Mouse (Mus musculus): ENCODE results near the gene Tnfrsf11a. TPM values are rescaled to one million over a fixed set of nuclear protein-coding genes. Genes with fewer than 3 reads are reported as not detected.

The Tnfrsf11a gene
- total and polyA plus RNA-seq, 2 experiments from 2014 or later: 1.3 to 2.6 TPM

GRCm38 (mm10) chr1:105790103-105790502, 9.6 kb downstream of the Tnfrsf11a start:
- 97% methylated on average over 3 of the region's 3 CpGs for WGBS
- H3K27ac ChIP-seq (ENCODE audit: low read depth, low read length): no peak overlapping the region
- ATAC-seq (ENCODE audit: low FRiP score) (no peak), DNase-seq (ENCODE audit: low spot score) (no peak)
- H3K4me3 ChIP-seq (ENCODE audit: low read depth, low read length): no peak overlapping the region
- no peak overlapping the region for H3K9ac ChIP-seq (replicated peaks; ENCODE audit: low read length, poor library complexity, severe bottlenecking)
- no peaks in the 10 kb centered on the region for H3K36me3 ChIP-seq (ENCODE audit: insufficient read depth, low read length)
- no peaks in the 10 kb centered on the region for H3K27me3 ChIP-seq (ENCODE audit: insufficient read depth, low read length)
- no peaks in the 10 kb centered on the region for H3K4me1 ChIP-seq (ENCODE audit: insufficient read depth, low read length)
- H3K4me2 ChIP-seq (ENCODE audit: low read depth, low read length, poor library complexity, severe bottlenecking): no peak overlapping the region
- no peaks in the 10 kb centered on the region for H3K9me3 ChIP-seq (ENCODE audit: low read length)
- TF ChIP-seq CTCF (IDR thresholded peaks at IDR 0.05): no peak

GRCm38 (mm10) chr1:105794670-105795069, 14.2 kb downstream of the Tnfrsf11a start:
- no peaks in the 10 kb centered on the region for H3K9me3 ChIP-seq (ENCODE audit: low read length)
- H3K4me3 ChIP-seq (ENCODE audit: low read depth, low read length): no peak overlapping the region
- H3K27ac ChIP-seq (ENCODE audit: low read depth, low read length): no peak overlapping the region
- no peak for ATAC-seq (ENCODE audit: low FRiP score)
- DNase-seq (ENCODE audit: low spot score): no peak
- WGBS: 74% methylated on average over 6 of the region's 6 CpGs
- H3K36me3 ChIP-seq (ENCODE audit: insufficient read depth, low read length): no peaks in the 10 kb centered on the region
- H3K4me2 ChIP-seq (ENCODE audit: low read depth, low read length, poor library complexity, severe bottlenecking): no peak overlapping the region
- TF ChIP-seq CTCF (IDR thresholded peaks at IDR 0.05): no peak
- no peaks in the 10 kb centered on the region for H3K4me1 ChIP-seq (ENCODE audit: insufficient read depth, low read length)
- no peak overlapping the region for H3K9ac ChIP-seq (replicated peaks; ENCODE audit: low read length, poor library complexity, severe bottlenecking)
- H3K27me3 ChIP-seq (ENCODE audit: insufficient read depth, low read length): no peaks in the 10 kb centered on the region

GRCm38 (mm10) chr1:105795705-105796104, 15.2 kb downstream of the Tnfrsf11a start:
- WGBS: 83% methylated on average over 4 of the region's 4 CpGs
- no peak overlapping the region for H3K4me3 ChIP-seq (ENCODE audit: low read depth, low read length)
- ATAC-seq (ENCODE audit: low FRiP score) (no peak), DNase-seq (ENCODE audit: low spot score) (no peak)
- no peaks in the 10 kb centered on the region for H3K9me3 ChIP-seq (ENCODE audit: low read length)
- H3K27ac ChIP-seq (ENCODE audit: low read depth, low read length): no peak overlapping the region
- H3K4me1 ChIP-seq (ENCODE audit: insufficient read depth, low read length): no peaks in the 10 kb centered on the region
- H3K9ac ChIP-seq (replicated peaks; ENCODE audit: low read length, poor library complexity, severe bottlenecking): no peak overlapping the region
- no peak overlapping the region for H3K4me2 ChIP-seq (ENCODE audit: low read depth, low read length, poor library complexity, severe bottlenecking)
- H3K27me3 ChIP-seq (ENCODE audit: insufficient read depth, low read length): no peaks in the 10 kb centered on the region
- no peak for TF ChIP-seq CTCF (IDR thresholded peaks at IDR 0.05)
- H3K36me3 ChIP-seq (ENCODE audit: insufficient read depth, low read length): no peaks in the 10 kb centered on the region

- H3K27ac ChIP-seq (ENCODE audit: low read depth, low read length): no peak overlapping the region
- H3K4me2 ChIP-seq (ENCODE audit: low read depth, low read length, poor library complexity, severe bottlenecking): no peak overlapping the region
- ATAC-seq (ENCODE audit: low FRiP score) (no peak), DNase-seq (ENCODE audit: low spot score) (no peak)
- H3K36me3 ChIP-seq (ENCODE audit: insufficient read depth, low read length): no peaks in the 10 kb centered on the region
- H3K9ac ChIP-seq (replicated peaks; ENCODE audit: low read length, poor library complexity, severe bottlenecking): no peak overlapping the region
- TF ChIP-seq CTCF (IDR thresholded peaks at IDR 0.05): no peak
- 82% methylated on average over 6 of the region's 6 CpGs for WGBS
- no peaks in the 10 kb centered on the region for H3K27me3 ChIP-seq (ENCODE audit: insufficient read depth, low read length)
- no peaks in the 10 kb centered on the region for H3K4me1 ChIP-seq (ENCODE audit: insufficient read depth, low read length)
- H3K9me3 ChIP-seq (ENCODE audit: low read length): no peaks in the 10 kb centered on the region
- no peak overlapping the region for H3K4me3 ChIP-seq (ENCODE audit: low read depth, low read length)
Measured at GRCm38 (mm10) chr1:105800570-105800969, 20.1 kb downstream of the Tnfrsf11a start.

- no peaks in the 10 kb centered on the region for H3K27me3 ChIP-seq (ENCODE audit: insufficient read depth, low read length)
Measured at GRCm38 (mm10) chr1:105801252-105801651, 20.7 kb downstream of the Tnfrsf11a start.

GRCm38 (mm10) chr1:105802941-105803340, 22.4 kb downstream of the Tnfrsf11a start:
- Histone ChIP-seq H3K4me2 (ENCODE audit: low read depth, low read length, poor library complexity, severe bottlenecking) (no peak overlapping the region), H3K4me1 (ENCODE audit: insufficient read depth, low read length) (no peaks in the 10 kb centered on the region), H3K36me3 (ENCODE audit: insufficient read depth, low read length) (no peaks in the 10 kb centered on the region), H3K9ac (replicated peaks; ENCODE audit: low read length, poor library complexity, severe bottlenecking) (no peak overlapping the region), H3K27me3 (ENCODE audit: insufficient read depth, low read length) (no peaks in the 10 kb centered on the region), H3K9me3 (ENCODE audit: low read length) (no peaks in the 10 kb centered on the region), H3K4me3 (ENCODE audit: low read depth, low read length) (no peak overlapping the region), H3K27ac (ENCODE audit: low read depth, low read length) (no peak overlapping the region)
- DNase-seq (ENCODE audit: low spot score) (no peak), ATAC-seq (ENCODE audit: low FRiP score) (no peak)
- 80% methylated on average over 6 of the region's 6 CpGs for WGBS
- TF ChIP-seq CTCF (IDR thresholded peaks at IDR 0.05): no peak

More at GRCm38 (mm10) chr1:105801252-105801651, 20.7 kb downstream of the Tnfrsf11a start:
- no peak for ATAC-seq (ENCODE audit: low FRiP score)
- Histone ChIP-seq H3K4me2 (ENCODE audit: low read depth, low read length, poor library complexity, severe bottlenecking) (no peak overlapping the region), H3K9me3 (ENCODE audit: low read length) (no peaks in the 10 kb centered on the region), H3K4me3 (ENCODE audit: low read depth, low read length) (no peak overlapping the region), H3K36me3 (ENCODE audit: insufficient read depth, low read length) (no peaks in the 10 kb centered on the region), H3K9ac (replicated peaks; ENCODE audit: low read length, poor library complexity, severe bottlenecking) (no peak overlapping the region), H3K4me1 (ENCODE audit: insufficient read depth, low read length) (no peaks in the 10 kb centered on the region), H3K27ac (ENCODE audit: low read depth, low read length) (no peak overlapping the region)
- TF ChIP-seq CTCF (IDR thresholded peaks at IDR 0.05): no peak
- no peak for DNase-seq (ENCODE audit: low spot score)
